Mouse (Mus musculus) neutrophil, adult 5-6 weeks (primary cell): ENCODE measurements around the gene Gm20538. TPM values are rescaled to one million over a fixed set of nuclear protein-coding genes. Genes with fewer than 3 reads are reported as not detected.

Experiments
- ATAC-seq: fragments of 151-379, 151-347 bp; 2 replicates; pipeline ENCODE4 v1.8.0; 2017; ENCODE audit warnings: mild to moderate bottlenecking, moderate TSS enrichment; ENCODE audit not compliant: insufficient number of reproducible peaks, poor library complexity, low FRiP score, severe bottlenecking; ENCODE audit errors: extremely low read depth
- total RNA-seq: library from RNA; stranded (forward); fragments of 200-1000 nt; gene quantifications from 2 replicates; pipeline ENCODE4 v1.2.3, GENCODE M21; 2017

The Gm20538 gene
- 7.1 and 11.0 TPM in 2 replicates for total RNA-seq

GRCm38 (mm10) chr19:44552731-44553130 lies at the start of gene Gm20538:
TSS of gene Gm20538 (minus strand) at chr19:44552831.
- no peak for ATAC-seq

- ATAC-seq: no peak
Observed at GRCm38 (mm10) chr19:44594180-44594579, 41.5 kb upstream of the Gm20538 start.

- no peak for ATAC-seq
Observed at GRCm38 (mm10) chr19:44591638-44592037, 39.0 kb upstream of the Gm20538 start.

- no peak; the same call in 1 of the 2 replicates for ATAC-seq
Observed at GRCm38 (mm10) chr19:44590992-44591391, 38.4 kb upstream of the Gm20538 start.

- ATAC-seq: no peak
Observed at GRCm38 (mm10) chr19:44589591-44590223, 37.1 kb upstream of the Gm20538 start.

- no peak for ATAC-seq
Observed at GRCm38 (mm10) chr19:44588036-44588435, 35.4 kb upstream of the Gm20538 start.

GRCm38 (mm10) chr19:44582638-44583309 lies 30.1 kb upstream of the Gm20538 start:
- ATAC-seq: peak; percentile 83

- ATAC-seq: no peak
Observed at GRCm38 (mm10) chr19:44582103-44582502, 29.5 kb upstream of the Gm20538 start.

- no peak for ATAC-seq
Observed at GRCm38 (mm10) chr19:44578038-44578437, 25.4 kb upstream of the Gm20538 start.

GRCm38 (mm10) chr19:44576275-44576674 lies 23.6 kb upstream of the Gm20538 start:
- ATAC-seq: no peak

- no peak for ATAC-seq
Observed at GRCm38 (mm10) chr19:44567763-44568162, 15.1 kb upstream of the Gm20538 start.

GRCm38 (mm10) chr19:44564006-44564405 lies 11.4 kb upstream of the Gm20538 start:
- ATAC-seq: no peak

- peak; percentile 98 for ATAC-seq
Observed at GRCm38 (mm10) chr19:44562652-44563206, 10.1 kb upstream of the Gm20538 start, which contains the start of gene Hif1an. TSS of gene Hif1an (plus strand) at chr19:44562850.

- ATAC-seq: peak; percentile 90
Observed at GRCm38 (mm10) chr19:44554861-44555590, 2.4 kb upstream of the Gm20538 start, which contains the start of gene Ndufb8. TSS of gene Ndufb8 (minus strand) at chr19:44555440.

- no peak for ATAC-seq
Observed at GRCm38 (mm10) chr19:44554490-44554860, 1.8 kb upstream of the Gm20538 start.

GRCm38 (mm10) chr19:44553286-44553685 lies 655 bp upstream of the Gm20538 start:
- no peak for ATAC-seq

- ATAC-seq: no peak
Observed at GRCm38 (mm10) chr19:44545321-44546041, 7.2 kb downstream of the Gm20538 start, which contains the start of gene Sec31b. TSS of gene Sec31b (minus strand) at chr19:44545864.

- ATAC-seq: peak; percentile 76; the same call in 1 of the 2 replicates
Observed at GRCm38 (mm10) chr19:44544775-44545174, 7.9 kb downstream of the Gm20538 start.

- ATAC-seq: no peak
Observed at GRCm38 (mm10) chr19:44544372-44544771, 8.3 kb downstream of the Gm20538 start.
